Mouse (Mus musculus): Measurements from ENCODE around the gene Nr1i3. TPM values are rescaled to one million over a fixed set of nuclear protein-coding genes. Genes with fewer than 3 reads are reported as not detected.
A peak's percentile ranks its signal among the peaks of the same experiment; 100 is the strongest.

The Nr1i3 gene
- total RNA-seq, 1 experiment from 2014 or later = 12.4 TPM

DNA sequence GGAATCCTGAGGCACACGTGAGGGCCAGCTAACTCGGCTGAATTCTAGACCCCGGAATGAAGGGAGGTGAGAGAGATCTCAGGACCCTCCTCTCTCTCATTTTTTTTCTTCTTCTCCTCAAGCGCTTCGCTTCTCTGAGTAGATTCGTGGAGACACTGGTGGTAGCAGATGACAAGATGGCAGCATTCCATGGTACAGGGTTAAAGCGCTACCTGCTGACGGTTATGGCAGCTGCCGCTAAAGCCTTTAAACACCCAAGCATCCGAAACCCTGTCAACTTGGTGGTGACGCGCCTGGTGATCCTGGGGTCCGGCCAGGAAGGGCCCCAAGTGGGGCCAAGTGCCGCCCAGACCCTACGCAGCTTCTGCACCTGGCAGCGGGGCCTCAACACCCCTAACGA, 38.6 kb downstream of the Nr1i3 start:
- DNase-seq = no peak

DNA sequence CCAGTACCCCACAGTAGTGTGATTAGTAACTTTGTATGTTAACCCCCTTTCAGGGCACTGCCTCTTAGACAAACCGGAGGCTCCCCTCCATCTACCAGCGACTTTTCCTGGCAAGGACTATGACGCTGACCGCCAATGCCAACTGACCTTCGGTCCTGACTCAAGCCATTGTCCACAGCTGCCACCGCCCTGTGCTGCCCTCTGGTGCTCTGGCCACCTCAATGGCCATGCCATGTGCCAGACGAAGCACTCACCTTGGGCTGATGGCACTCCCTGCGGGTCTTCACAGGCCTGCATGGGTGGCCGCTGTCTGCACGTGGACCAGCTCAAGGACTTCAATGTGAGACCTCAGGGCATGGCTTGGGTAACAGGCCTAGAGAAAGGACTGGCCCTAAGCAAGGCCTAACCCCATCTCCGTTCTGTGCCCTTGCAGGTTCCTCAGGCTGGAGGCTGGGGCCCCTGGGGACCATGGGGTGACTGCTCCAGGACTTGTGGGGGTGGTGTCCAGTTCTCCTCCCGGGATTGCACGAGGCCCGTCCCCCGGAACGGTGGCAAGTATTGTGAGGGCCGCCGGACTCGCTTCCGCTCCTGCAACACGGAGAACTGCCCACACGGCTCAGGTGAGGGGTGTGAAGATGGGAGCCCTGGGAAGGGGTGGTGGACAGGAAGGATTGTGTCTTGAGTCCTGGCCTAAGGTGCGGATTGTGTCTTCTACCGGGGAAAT, 42.5 kb downstream of the Nr1i3 start:
- DNase-seq = peak; percentile 84

GRCm38 (mm10) chr1:171256937-171257548, 43.3 kb downstream of the Nr1i3 start:
- DNase-seq = peak; percentile 81

DNA sequence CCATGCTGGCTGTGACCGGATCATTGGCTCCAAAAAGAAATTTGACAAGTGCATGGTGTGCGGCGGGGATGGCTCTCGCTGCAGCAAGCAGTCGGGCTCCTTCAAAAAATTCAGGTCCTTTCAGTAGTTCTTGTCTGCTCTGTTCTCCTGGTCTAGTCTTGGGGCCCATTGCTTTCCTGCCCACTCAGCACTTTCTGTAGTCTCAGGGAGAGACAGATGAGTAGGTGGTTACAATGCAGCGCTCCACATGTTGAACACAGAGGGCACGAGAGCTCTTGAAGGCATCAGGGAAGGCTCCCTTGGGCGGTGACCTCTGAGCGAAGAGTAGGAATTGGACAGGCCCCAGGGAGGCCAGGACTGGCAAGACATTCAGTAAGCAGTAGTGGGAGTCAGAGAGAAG, 44.0 kb downstream of the Nr1i3 start:
- no peak for DNase-seq

DNA sequence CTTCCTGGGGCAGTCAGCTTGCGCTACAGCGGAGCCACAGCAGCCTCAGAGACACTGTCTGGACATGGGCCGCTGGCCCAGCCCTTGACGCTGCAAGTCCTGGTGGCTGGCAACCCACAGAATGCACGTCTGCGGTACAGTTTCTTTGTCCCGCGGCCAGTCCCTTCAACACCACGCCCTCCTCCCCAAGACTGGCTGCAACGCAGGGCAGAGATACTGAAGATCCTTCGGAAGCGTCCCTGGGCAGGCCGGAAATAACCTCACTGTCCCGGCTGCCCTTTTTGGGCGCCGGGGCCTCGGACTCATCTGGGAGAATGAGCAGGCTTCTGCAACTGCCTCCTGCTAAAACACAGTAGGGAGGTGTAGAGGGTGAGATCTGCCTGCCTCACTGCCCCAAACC, 45.2 kb downstream of the Nr1i3 start:
- DNase-seq = no peak

DNA sequence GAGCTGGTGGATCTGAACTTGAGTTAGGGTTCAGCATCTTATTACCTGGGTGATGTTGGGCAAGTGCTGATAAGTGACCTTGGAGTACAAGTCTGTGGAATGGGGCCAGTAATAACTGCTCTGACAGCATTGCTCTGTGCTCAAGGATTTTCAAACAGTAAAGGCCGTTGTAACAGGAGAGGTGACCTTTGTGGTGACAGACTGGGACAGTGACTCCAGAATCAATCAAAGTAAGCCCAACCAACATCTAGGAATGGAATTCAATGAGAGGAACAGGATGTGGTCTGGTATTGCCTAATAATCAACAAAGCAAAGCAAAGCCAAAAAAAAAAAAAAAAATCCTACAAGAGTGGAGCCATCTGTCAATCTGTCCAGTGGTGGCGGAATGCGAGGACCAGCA, 46.5 kb downstream of the Nr1i3 start:
- DNase-seq = peak; percentile 34

- DNase-seq = peak; percentile 80
Observed at GRCm38 (mm10) chr1:171262594-171263130, 48.9 kb downstream of the Nr1i3 start.

DNA sequence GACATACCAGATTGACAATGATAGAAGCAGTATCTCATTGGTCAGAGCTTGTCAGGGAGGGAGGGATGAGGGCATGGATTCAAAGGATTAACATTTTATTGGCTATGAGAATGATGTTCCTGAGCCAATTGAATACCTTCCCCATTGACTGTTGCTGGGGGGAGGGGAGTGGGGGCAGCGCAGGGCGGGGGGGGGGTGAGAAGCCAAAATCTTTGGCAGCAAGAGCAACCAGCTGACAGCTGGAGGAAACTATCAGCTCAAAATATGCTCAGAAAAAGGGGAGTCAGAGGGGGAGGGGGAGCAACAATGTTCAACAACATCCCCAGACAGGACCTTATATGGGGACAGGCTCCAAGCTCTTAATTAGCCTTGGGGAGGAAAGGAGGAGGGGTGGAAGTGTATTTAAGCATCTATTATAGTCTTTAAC, 49.4 kb downstream of the Nr1i3 start:
- DNase-seq = peak; percentile 55

GRCm38 (mm10) chr1:171263666-171264461, 50.1 kb downstream of the Nr1i3 start:
- DNase-seq = no peak

- DNase-seq = no peak
Observed at GRCm38 (mm10) chr1:171265971-171266744, 52.4 kb downstream of the Nr1i3 start.

GRCm38 (mm10) chr1:171268341-171268740, 54.6 kb downstream of the Nr1i3 start:
- DNase-seq = no peak

- DNase-seq = peak; percentile 98
Observed at GRCm38 (mm10) chr1:171269848-171270572, 56.2 kb downstream of the Nr1i3 start, which contains the start of gene B4galt3. B4galt3 (plus strand) TSS chr1:171270328.

Other genes with a start within 250 kb of the Nr1i3 start
- gene Fcgr2b, start 237.4 kb upstream of the Nr1i3 start, total RNA-seq (2021) = 7.9 and 9.2 TPM in 2 replicates
- gene Fcgr4, start 195.1 kb upstream of the Nr1i3 start, total RNA-seq (2021) = 0.49 and 0.89 TPM in 2 replicates
- gene Fcgr3, start 149.0 kb upstream of the Nr1i3 start, total RNA-seq (2021) = 8.1 and 10.3 TPM in 2 replicates
- gene Cfap126, start 100.1 kb upstream of the Nr1i3 start, total RNA-seq (2021) = 0.71 and 1.9 TPM in 2 replicates
- 733 and 773 TPM in 2 replicates for gene Sdhc, start 63.4 kb upstream of the Nr1i3 start, total RNA-seq (2021)
- 1.5 and 3.2 TPM in 2 replicates for gene Mpz, start 63.3 kb upstream of the Nr1i3 start, total RNA-seq (2021)
- gene Pcp4l1, start 17.7 kb upstream of the Nr1i3 start, total RNA-seq (2021) = 37.7 and 40.5 TPM in 2 replicates
- 52.7 and 58.6 TPM in 2 replicates for gene Tomm40l, start 8.5 kb downstream of the Nr1i3 start, total RNA-seq (2021)
- 80.2 and 1,683 TPM in 2 replicates for gene Apoa2, start 11.1 kb downstream of the Nr1i3 start, total RNA-seq (2021)
- 13.4 and 18.8 TPM in 2 replicates for gene Fcer1g, start 20.4 kb downstream of the Nr1i3 start, total RNA-seq (2021)
- gene Adamts4, start 36.5 kb downstream of the Nr1i3 start, total RNA-seq (2021) = 3.1 and 3.4 TPM in 2 replicates
- 875 and 896 TPM in 2 replicates for gene Ndufs2, start 37.4 kb downstream of the Nr1i3 start, total RNA-seq (2021)
- gene B4galt3, start 56.4 kb downstream of the Nr1i3 start, total RNA-seq (2021) = 31.1 and 34.1 TPM in 2 replicates
- 34.8 and 38.1 TPM in 2 replicates for gene Ppox, start 67.2 kb downstream of the Nr1i3 start, total RNA-seq (2021)
- 36.5 and 37.2 TPM in 2 replicates for gene Usp21, start 74.0 kb downstream of the Nr1i3 start, total RNA-seq (2021)
- 128 and 133 TPM in 2 replicates for gene Ufc1, start 81.1 kb downstream of the Nr1i3 start, total RNA-seq (2021)
- 33.7 and 36.1 TPM in 2 replicates for gene Dedd, start 115.2 kb downstream of the Nr1i3 start, total RNA-seq (2021)
- 62.1 and 62.8 TPM in 2 replicates for gene Nit1, start 131.7 kb downstream of the Nr1i3 start, total RNA-seq (2021)
- gene Pfdn2, start 131.7 kb downstream of the Nr1i3 start, total RNA-seq (2021) = 140 and 148 TPM in 2 replicates
- 3.1 and 5.1 TPM in 2 replicates for gene Klhdc9, start 146.8 kb downstream of the Nr1i3 start, total RNA-seq (2021)
- 0.11 TPM in 2 replicates for gene Nectin4, start 156.1 kb downstream of the Nr1i3 start, total RNA-seq (2021)
- gene Arhgap30, start 175.0 kb downstream of the Nr1i3 start, total RNA-seq (2021) = 3.4 and 13.3 TPM in 2 replicates
- 49.6 and 69.1 TPM in 2 replicates for gene Usf1, start 197.3 kb downstream of the Nr1i3 start, total RNA-seq (2021)
- gene Tstd1, start 204.9 kb downstream of the Nr1i3 start, total RNA-seq (2021) = 2.6 and 11.3 TPM in 2 replicates
- 59.6 and 66.3 TPM in 2 replicates for gene F11r, start 223.6 kb downstream of the Nr1i3 start, total RNA-seq (2021)